Mouse (Mus musculus): ENCODE results near the gene Bnc2. TPM values are rescaled to one million over a fixed set of nuclear protein-coding genes. Genes with fewer than 3 reads are reported as not detected.

The Bnc2 gene
- total RNA-seq, 2 experiments from 2014 or later, result 14.6 to 17.3 TPM

DNA sequence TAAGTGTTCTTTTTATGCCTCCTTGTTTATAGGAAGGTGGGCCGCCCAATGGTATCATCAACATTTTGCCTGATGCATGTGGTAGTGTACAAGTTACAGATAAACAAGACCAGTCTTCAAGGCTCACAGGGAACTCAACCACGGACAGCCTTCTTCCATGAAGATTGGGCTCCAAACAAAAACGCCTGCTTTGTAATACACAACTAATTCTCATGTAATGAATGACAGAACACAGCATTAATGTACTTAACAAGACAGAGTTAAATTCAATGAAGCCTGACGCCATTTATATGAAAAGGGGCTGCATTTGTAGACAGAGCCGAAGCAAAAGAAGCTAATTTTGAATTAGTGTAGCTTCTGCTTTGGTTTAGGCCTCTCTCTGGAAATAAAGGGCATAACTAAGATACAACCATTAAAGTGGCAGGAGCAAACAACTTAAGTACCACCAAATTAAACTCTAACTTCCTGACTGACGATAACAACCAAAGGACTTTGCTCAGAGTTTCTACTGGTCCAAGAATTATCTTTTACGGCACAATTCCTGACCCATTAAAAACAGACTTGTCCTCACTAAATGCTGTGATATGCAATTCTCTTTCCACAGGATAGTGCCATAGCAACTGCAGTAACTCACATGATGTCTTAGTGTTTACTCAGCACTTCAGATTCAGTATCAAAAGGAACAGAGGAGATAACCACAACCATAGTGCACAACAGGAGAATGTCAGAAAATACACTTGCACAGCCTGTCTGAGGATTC, 225.6 kb downstream of the Bnc2 start:
- no peak for DNase-seq (ENCODE audit: low spot score in 2 of 2)

DNA sequence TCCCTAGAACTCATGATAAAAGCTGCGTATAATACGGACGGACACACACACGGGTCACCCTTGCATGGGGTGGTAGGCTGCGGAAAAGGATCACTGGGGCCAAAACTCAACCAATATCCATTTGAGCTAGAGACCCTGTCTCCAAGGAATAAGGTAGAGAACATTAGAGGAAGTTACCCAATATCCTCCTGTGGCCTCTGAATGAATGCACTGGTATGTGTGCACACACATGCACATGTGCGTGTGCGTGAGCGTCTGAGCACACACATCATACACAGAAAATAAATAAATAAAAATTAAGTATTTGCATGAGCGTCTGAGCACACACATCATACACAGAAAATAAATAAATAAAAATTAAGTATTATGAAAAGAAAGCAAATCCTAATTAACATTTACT, 241.8 kb downstream of the Bnc2 start:
- DNase-seq (ENCODE audit: low spot score in 2 of 2), result no peak

DNA sequence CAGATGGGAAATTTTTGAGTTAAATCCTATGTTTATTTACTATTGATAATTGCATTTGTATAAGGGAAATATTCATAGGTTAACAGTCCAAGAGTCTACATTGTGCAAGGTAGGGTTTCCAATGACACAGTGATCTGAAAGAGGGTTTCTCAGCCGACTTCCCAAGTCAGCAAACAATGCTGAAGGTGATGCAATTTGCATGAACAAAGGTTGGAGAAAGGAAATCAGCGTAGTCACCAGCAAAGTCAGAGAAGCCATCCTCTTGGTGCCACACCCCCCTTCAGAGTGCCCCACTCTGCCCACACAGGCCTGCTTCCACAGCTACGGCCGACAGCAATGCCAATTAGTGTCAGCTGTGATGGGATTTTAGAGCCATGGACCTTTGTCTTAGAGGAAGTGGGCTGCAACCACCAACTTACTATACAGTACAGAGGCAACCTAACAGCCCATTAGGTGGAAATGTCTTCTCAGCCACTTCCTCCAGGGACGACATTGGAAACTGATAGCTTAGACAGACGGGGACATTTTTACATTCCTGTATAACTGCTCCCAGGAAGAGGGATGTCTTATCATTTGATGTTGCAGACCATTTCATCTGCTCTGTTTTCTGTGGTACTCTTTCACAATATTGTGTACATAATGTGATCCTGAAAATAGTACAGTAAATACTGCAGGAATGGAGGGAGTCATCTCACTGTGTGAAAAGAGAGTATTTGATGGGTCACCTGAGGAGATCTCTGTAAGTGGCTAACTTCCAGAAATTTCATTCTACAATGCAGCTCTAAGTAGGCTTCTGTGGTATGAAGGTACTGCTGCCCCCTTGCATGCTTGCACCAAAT, 243.2 kb downstream of the Bnc2 start:
- no peak for DNase-seq (ENCODE audit: low spot score in 2 of 2)

DNA sequence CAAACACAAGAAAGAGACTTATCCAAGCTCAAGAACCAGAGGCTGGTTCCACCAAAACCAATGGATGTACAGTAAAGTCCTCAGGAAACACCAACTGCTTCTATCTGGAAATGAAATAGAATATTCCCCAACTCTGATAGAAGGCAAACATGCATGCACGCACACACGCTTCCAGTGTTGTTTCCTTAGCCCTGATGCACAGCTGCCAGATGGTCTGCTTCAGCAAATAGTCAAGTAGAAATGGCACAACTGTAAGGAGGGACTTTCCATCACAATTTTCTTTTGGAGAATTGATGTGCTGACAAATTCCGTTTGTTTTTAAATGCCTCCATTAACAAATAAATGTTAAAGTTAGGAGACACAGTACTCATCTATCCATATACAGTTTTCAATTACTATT, 247.1 kb downstream of the Bnc2 start:
- no peak for DNase-seq (ENCODE audit: low spot score in 2 of 2)

DNA sequence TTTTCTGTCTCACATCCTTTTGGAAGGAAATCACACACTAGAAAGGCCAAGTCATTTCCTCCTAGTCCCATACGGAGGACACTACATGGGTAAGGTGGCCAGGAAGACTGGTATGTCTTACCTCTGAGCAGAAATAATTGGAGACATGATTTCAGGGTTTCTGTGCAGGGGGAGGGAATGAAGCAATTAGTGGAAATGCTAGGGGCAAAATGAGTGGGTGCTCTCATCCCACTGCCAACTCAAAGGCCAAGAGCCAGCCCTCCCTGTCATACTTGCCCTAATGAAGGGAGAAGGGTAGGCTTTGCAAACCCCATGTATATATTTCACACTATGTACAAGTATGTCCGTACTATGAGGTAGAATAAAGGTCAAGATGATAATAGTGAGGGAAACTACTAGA, 263.6 kb downstream of the Bnc2 start:
- no peak for DNase-seq (ENCODE audit: low spot score in 2 of 2)

DNA sequence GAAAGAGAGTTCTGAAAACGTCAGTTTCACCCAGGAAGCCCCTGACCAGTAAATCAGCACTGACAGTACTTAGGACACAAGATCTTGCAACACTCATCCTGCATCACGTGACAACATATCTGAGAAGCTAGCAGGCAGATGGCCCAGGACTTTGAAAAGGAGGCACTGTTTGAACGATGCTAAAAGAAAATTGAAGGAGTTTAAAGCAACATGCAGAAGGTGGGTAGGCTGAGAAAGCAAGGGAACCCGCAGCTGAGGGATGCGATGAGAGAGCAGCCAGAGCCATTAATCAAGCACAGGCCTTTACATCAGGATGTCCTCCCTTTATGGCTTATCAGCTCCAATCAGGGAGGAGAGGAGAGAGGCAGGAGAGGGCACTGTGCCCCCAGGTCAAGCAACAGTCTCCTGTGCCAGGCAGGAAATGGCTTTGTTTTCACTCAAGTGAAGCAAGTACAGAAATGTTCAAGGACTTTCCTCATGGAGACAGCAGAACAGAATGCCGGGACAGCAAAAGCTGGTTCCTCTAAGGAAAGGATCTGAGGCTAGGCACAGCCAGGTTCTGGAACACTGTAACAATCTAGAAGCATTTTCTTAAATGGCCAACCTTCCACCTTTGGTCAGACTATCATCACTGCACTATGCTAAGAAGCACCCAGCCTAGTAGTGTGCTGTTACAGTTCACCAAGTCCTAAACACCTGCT, 267.6 kb downstream of the Bnc2 start:
- no peak for DNase-seq (ENCODE audit: low spot score in 2 of 2)

DNA sequence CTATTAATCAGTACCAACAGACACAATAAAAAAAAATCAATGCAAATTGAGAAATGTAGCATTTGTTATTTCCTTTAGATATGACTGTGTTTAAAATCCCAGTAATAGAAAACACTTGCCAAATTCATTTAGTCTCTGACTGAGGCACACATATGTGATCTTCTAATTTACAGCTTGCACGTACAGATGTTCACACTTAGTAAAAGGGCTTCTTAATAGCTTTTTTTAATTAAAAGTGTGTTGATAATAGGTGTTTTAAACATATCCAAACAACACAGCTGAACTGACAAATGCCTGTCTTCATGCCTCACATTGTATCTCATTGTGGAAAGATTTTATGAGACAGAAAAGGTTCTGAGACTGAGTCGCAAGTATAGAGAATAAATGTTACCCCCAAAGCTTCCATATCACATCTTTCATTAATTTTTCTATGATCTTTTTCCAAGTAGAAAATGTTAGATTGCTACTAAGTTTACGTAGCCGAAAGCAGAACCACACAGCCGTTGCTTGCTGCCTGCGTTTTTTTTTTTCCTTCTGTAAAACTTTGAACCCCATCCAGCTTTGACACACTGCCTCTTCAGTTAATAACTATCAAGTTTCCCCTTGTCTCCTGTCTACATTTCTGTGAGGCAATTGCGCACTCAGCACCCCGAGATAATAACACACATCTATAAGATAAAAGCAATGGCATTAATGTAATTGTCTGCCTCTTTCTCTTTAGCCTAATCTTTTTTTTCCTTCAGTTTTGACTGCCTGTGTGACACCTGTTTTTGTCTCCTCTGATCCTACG, 271.5 kb downstream of the Bnc2 start:
- DNase-seq (ENCODE audit: low spot score in 2 of 2), result no peak

DNA sequence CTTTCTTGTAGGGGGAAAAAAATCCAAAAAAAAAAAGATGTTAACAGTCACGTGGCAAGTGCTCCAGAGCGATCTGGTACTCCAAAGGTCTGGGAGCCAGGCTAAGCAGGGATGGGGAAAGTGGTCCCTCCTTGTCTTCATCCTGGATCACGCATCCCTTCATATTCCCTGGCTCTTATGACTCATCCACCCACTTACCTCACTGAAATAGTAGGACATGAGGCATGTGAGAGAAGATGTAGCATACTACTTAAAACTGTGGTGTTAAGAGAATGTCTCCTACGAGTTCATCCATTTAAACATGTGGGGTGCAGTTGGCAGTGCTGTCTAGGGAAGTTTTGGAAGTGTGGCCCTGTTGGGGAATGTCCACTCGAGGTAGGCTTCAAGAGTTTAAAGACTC, 286.1 kb downstream of the Bnc2 start:
- DNase-seq (ENCODE audit: low spot score in 2 of 2), result no peak

DNA sequence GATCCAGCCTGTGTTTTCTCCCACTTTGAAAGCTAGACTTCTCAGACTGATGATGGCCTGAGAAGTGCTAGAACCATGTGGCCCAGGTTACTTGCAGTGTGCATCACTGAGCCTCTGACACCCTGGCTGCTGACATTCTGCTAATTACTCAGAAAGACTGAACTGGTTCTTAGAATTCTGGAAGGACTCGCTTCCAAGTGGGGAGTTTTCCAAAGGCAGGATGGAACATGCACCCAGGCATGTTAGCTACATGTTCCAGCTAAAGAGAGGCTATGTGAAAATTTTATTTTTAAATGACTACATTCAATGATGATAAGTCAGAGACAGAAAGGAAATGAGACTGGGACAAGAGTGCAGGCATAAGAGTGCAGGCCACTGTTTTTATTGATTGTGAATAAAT, 289.9 kb downstream of the Bnc2 start:
- no peak for DNase-seq (ENCODE audit: low spot score in 2 of 2)

DNA sequence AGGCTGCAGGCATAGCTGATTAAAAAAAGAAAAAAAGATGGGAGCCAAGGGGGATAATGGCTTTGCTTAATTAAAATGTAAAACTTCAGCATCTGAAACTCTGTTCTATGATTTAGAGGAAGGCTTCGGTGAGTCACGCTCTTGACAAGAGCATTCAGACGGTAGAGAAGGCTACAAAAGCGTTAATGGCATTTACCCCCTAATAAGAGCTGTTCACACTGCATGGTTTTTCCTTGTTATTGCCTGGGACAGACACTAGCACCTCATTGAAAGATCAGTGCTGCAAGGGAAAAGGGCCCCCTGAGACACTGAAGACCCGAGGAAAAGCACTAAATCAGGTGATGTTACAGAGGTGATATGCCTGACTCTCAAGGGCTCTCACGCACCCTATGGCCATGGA, 295.8 kb downstream of the Bnc2 start:
- DNase-seq (ENCODE audit: low spot score in 2 of 2), result no peak

DNA sequence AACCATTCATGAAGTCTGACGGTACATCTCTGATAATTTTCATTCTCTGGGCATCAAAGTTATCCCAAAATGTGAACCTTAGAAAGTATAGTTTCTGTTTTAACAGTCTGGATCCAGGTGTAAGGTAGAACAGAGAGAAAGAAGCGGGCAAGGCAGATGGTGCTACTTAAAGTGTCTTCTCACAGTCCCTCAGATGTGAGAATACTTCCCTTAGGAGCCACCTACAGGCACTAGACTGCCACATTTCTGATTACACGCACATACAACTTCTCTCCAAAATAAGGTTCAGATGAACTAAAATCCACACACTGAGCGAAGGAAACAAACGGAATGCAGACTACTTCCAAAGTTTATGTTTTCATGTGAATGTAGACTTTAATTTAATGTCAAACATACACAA, 297.6 kb downstream of the Bnc2 start:
- no peak for DNase-seq (ENCODE audit: low spot score in 2 of 2)

DNA sequence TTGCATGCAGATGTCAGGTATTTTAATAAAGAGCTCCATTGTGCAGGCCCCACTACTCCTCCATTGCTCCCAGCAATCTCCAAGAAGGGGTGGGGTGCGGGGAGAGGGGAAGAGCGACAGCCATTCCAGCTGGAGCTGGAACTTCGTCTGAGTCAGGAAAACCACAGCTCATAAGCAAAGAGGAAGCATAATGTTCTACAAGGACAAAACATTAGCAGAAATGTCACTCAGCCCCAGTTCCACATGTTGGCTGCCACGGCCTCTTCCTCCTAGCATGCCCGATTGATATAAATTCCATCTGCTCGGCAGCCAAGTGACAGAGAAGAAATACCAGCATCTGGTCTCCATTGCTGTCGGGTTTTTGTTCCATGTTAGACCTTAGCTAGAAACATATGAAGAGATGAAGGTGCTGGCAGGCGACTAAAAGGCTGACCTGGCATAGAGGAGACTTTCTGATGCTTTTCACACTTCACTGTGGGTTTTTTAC, 312.7 kb downstream of the Bnc2 start:
- no peak for DNase-seq (ENCODE audit: low spot score in 2 of 2)

DNA sequence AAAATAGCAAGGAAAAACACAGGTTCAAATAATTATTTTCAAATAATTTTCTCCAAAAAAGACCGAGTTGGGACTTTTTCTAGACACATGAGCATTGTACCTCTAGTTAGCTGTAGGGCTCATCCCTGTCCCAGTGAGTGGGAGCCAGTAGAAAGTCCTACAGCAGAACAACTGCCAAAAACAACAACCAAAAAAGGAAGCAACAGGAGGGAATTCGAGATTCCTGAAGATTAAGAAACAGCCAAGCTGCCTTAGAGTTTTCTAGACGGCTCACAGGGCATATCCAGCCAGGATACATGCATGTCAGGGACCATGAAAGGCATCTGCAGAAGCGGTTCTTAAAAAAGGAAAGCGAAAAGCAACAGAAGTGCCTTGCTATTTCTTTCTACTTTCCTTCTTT, 313.9 kb downstream of the Bnc2 start:
- DNase-seq (ENCODE audit: low spot score in 2 of 2), result no peak

DNA sequence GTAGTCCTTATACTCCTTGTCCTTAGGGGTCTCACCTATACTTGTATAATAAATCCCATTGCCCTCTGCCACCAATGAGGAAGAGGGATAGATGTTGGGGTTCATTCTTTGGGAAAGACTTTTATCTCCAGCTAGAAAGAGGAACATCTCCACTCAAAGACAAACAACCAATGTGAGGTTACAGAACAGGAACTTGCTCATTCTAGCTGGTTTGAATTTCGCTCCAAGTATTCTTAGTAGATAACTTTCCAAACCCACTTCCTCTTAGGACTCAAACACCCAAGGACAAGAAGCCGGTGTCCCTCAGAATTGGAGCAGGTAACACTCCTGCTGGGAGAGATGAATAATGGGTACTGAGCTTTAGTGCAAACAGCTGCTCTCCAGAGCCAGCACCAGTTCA, 315.1 kb downstream of the Bnc2 start:
- DNase-seq (ENCODE audit: low spot score in 2 of 2), result no peak

DNA sequence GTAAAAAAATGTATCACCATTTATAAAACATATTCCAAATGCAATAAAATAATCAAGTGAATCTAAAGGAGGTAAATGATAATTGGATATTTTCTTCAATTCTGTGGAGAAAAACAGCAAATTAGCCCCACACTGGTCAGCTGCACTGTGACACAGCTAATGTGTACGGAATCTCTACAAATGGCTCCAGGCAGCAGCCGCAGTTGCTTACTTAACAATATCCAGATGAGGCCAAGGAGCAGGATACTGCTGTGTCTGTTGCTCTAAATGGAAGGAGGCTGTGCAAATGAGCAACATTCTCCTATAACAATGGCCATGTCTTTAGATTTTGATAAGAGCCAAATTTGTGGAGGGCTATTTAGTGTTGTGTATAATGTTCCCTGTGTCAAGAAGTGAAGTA, 316.9 kb downstream of the Bnc2 start:
- no peak for DNase-seq (ENCODE audit: low spot score in 2 of 2)

DNA sequence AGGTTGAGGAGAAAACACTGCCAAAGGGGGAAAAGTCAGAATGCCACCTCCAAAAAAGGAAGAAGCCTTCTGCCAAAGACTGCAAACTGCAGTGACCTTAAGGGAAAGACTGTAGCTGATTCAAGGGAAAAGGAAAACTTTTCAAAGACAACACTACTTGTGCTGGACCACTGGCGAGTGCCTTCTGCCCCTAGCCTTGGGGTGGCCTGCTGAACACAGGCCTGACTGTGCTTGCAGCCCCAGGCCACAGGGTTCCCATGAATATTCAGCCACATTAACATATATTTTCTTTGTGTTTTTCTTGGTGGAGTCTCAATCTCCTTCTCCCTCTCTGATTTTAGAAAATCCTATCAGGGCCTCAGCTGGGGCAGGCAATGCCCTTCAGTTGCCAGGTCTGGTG, 317.7 kb downstream of the Bnc2 start:
- no peak for DNase-seq (ENCODE audit: low spot score in 2 of 2)

DNA sequence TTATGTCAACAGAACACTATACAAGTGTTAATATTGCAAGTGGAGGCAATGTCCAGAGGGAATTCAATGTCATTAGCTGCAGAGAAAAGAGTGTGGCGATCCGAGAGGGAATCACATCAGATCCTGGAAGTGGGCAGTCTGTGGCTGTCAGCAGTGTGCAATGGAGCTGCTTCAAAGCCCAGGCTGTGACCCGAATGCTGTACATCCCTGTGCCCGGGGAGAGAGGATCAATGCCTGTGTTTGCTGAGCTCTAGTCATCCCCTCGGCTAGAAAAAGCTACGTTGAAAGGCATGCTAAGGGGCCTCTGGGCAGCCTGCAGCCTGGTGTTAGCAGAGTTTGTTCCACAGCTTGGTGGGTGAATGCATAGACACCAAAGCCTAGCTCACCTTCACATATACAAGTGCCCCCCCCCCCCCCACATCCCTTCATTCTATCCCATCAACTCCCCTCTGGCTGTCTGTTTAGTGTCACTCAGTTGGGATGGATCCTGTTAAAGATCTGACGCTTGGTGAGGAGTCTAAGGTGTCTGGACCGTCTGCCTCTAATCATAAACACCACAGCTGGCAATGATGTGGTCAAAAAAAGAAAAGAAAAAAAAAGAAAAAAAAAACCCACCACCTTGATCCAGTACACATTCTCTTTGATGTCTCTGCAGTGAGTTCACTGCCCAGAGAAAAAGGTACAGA, 318.5 kb downstream of the Bnc2 start:
- DNase-seq (ENCODE audit: low spot score in 2 of 2), result no peak

DNA sequence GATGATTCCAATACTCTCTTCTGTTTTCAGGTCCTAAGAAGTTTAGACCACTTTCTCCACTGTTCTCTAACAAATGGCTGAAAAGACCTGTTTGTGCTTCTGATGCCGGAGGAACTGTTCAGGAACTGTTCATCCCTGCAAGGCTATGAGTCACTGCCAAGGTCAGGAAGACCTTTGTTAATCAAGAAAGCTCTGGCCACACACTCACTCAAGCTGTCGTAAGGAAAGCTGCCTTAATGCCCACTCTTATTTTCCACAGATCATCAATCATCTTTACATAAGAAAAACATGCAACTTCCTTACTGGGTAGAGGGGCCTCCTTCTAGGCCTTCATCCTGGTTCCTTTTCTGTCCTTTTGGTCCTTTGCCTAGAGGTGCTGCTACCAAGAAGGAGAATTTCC, 322.4 kb downstream of the Bnc2 start:
- DNase-seq (ENCODE audit: low spot score in 2 of 2), result no peak

DNA sequence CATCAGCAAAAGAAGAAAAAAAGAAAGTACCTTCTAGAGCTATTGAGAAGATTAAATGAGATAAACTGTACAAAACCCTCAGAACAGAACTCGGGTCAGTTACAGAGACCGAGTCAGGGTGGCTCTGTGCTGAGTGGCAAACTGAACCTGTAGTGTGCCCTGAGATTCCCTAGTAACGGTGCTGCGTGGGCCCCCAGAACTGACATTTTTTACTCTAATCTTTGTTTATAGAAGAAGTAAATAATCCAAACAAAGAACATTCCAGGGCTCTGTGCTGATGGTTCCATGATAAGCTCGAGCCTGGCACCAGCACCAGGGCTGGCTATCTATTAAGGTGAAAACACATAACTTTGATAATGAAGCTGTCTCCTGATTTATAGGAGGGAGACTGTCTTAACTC, 325.5 kb downstream of the Bnc2 start:
- DNase-seq (ENCODE audit: low spot score in 2 of 2), result no peak

DNA sequence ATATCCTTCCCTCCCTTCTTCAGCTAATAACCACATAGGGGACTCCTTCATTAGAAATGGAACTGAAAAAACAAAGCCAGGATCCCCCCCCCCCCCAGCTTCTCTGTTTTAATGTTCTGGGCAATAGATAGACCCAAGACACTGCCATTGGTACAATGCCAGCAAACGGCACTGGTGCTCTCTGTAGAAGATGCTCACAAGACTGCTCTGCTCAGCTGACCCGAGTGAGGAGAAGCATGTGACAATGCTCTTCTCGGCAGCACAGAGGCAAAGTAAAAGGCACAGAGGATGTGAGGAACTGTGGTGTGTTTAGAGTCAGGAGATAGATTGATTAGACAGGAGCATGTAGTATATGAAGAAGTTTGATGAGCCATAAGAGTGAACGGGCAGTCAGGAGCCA, 335.9 kb downstream of the Bnc2 start:
- no peak for DNase-seq (ENCODE audit: low spot score in 2 of 2)

DNA sequence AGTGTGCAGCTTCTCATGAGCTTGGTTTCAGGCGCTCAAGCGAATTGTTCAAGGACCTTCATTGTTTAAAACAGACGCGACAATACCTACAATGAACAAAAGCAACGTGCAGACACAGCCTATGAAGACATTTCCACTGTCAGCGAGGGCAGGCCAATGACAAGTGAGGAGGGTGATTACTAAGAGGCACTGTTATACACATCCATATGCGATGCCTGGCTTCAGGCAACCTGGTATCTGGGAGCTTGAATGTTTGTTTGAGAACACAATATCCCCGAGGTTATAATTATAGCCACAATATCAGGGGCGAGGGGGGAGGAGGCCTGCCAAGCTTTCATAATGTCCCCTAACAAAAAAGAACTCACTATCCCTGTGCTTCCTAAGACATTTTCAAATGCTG, 343.1 kb downstream of the Bnc2 start:
- no peak for DNase-seq (ENCODE audit: low spot score in 2 of 2)
